Mouse (Mus musculus): ENCODE measurements around the gene Erc1. TPM values are rescaled to one million over a fixed set of nuclear protein-coding genes. Genes with fewer than 3 reads are reported as not detected.
"Not testable (repeated sequence)": the region's sequence is repeated elsewhere in the genome, so short reads cannot be mapped to it uniquely, and the experiment has no call there.

Erc1 gene
- polyA plus RNA-seq, 1 experiment from 2014 or later = 18.7 TPM

DNA sequence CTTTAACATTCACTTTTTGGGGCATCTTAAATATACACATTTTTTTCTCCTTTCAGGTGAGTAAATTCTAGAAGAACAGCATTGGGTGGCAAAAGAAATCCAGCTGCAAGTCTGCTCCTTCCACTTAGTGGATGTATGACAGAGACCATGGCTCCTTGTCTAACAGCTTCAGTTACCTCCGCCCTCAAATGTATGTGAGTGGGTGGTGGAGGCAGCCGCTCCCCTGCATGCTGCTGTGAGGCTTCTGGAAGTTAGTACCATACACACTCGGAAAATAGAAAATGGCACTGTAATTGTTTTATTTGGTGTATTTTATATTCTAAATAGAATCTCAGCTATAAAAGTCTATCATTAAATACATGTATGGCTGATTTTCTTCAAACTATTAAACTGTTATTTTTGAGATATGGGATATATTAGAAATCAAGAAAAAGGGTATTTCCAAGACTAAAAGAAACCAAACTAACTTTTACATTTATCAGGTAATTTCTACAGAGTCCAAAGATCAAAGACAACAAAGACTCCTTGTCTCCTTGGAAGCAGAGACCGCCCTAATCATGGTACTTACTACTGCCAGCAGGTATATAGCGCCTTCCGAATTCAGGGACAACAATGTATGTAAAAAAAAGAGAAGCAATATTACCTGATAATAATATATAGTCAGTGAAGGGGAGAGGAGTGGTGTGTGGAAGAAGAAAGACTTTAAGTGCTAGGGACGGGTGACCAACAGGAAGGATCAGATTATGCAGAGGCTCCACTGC, 190.4 kb downstream of the Erc1 start:
- Histone ChIP-seq H3K36me3 (0 out of 2 replicates have a peak, but pooled peaks cover 5% of the 10 kb centered on the region), H3K9me3 (replicated peaks) (no peaks in the 10 kb centered on the region), H3K4me2 (no peak overlapping the region), H3K4me3 (no peak overlapping the region), H3K4me1 (replicated peaks) (peaks cover 17% of the 10 kb centered on the region), H3K27me3 (replicated peaks) (no peaks in the 10 kb centered on the region), H3K27ac (ENCODE audit: poor library complexity, severe bottlenecking) (no peak overlapping the region), H3K9ac (no peak overlapping the region)
- 85% methylated on average over 7 of the region's 7 CpGs for WGBS
- ATAC-seq (ENCODE audit: insufficient number of reproducible peaks, low FRiP score) = no peak

DNA sequence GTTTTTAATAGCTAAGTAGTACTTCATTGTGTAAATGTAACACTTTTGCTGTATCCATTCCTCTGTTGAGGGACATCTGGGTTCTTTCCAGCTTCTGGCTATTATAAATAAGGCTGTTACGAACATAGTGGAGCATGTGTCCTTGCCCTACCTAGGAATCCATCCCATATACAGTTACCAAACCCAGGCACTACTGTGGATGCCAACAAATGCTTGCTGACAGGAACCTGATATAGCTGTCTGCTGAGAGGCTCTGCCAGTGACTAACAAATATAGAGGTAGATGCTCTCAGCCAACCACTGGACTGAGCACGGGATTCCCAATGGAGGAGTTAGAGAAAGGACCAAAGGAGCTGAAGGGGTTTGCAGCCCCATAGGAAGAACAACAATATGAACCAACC, 193.2 kb downstream of the Erc1 start:
- H3K27me3 ChIP-seq (replicated peaks); H3K4me2 ChIP-seq; H3K4me1 ChIP-seq (replicated peaks); H3K9me3 ChIP-seq (replicated peaks); H3K4me3 ChIP-seq; H3K9ac ChIP-seq; ATAC-seq (ENCODE audit: insufficient number of reproducible peaks, low FRiP score); H3K27ac ChIP-seq (ENCODE audit: poor library complexity, severe bottlenecking); H3K36me3 ChIP-seq: not testable (repeated sequence)
- WGBS = 62% methylated on average over 2 of the region's 2 CpGs

DNA sequence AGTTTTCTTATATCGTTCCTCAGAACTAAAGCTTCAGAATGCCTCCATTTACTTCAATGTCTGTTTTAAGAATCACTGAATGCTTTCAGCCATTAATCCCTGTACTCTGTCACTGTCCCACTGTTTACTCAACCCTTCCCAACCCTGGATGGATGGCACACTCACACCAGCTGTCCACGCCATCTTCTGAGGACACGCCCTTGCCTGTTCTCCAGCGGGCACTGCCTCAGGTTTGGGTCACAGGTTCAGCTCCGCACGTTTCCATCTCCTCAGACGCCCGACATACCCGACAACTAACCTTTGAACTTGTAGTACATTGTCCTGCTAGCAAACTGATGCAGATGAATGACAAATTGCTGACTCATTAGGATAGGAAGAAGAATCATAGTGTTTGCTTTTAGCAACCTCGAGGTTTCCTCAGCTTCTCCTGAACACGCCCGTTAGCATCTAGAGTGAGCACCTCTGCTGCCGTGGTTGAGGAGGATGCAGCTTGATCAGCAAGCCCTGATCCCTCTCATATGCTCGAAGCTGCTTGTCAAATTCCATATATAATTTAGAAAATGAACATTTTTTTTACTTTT, 204.0 kb downstream of the Erc1 start:
- no peaks in the 10 kb centered on the region for H3K27me3 ChIP-seq (replicated peaks)
- 71% methylated on average over 14 of the region's 14 CpGs for WGBS
- H3K4me3 ChIP-seq = no peak overlapping the region
- H3K9ac ChIP-seq = no peak overlapping the region
- H3K9me3 ChIP-seq (replicated peaks) = no peaks in the 10 kb centered on the region
- H3K27ac ChIP-seq (ENCODE audit: poor library complexity, severe bottlenecking) = no peak overlapping the region
- no peak overlapping the region for H3K4me2 ChIP-seq
- no peaks in the 10 kb centered on the region for H3K36me3 ChIP-seq
- no peak for ATAC-seq (ENCODE audit: insufficient number of reproducible peaks, low FRiP score)
- peaks cover 21% of the 10 kb centered on the region for H3K4me1 ChIP-seq (replicated peaks)

DNA sequence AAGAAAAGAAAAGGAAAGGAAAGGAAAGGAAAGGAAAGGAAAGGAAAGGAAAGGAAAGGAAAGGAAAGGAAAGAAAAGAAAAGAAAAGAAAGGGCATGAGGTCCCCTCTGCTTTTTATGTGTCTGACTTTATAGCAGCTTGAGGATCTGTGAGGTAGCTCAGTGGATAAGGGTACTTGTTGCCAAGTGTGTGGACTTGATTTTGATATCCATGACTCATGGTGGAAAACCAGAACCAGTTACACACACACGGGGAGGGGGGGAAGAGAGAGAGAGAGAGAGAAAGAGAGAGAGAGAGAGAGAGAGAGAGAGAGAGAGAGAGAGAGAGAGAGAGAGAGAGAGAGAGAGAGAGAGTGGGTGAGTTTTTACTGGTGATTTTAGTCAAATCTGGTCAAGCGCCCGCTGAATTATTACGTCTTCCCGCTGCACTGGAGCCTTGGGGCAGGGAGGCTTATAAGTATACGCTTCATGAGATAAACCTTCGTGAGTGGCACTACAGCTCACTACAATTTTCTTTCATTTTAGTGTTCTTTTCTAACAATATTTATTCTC, 204.7 kb downstream of the Erc1 start:
- no peak for ATAC-seq (ENCODE audit: insufficient number of reproducible peaks, low FRiP score)
- no peaks in the 10 kb centered on the region for H3K36me3 ChIP-seq
- H3K4me3 ChIP-seq = no peak overlapping the region
- no peaks in the 10 kb centered on the region for H3K9me3 ChIP-seq (replicated peaks)
- H3K4me1 ChIP-seq (replicated peaks) = peaks cover 21% of the 10 kb centered on the region
- no peaks in the 10 kb centered on the region for H3K27me3 ChIP-seq (replicated peaks)
- no peak overlapping the region for H3K4me2 ChIP-seq
- H3K27ac ChIP-seq (ENCODE audit: poor library complexity, severe bottlenecking) = no peak overlapping the region
- no peak overlapping the region for H3K9ac ChIP-seq
- WGBS = 87% methylated on average over 7 of the region's 7 CpGs

DNA sequence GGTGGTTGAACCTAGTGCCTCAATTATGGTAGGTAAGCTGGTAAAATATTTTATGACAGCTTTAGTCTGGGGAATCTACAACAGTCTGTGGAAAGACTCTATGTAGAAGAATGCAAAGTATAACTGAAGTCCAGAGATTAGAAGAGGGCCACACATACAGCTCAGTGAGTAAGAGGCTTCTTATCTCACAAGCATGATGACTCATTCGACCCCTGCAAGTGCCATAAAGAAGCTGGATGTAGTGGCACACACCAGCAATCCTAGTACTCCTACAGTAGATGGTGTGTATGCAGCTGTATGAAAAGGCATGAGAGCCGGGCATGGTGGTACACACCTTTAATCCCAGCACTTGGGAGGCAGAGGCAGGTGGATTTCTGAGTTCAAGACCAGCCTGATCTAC, 205.2 kb downstream of the Erc1 start:
- peak overlapping the region; percentile 54 for H3K27ac ChIP-seq (ENCODE audit: poor library complexity, severe bottlenecking)
- peaks cover 21% of the 10 kb centered on the region for H3K4me1 ChIP-seq (replicated peaks)
- H3K9ac ChIP-seq = no peak overlapping the region
- H3K4me3 ChIP-seq = no peak overlapping the region
- H3K9me3 ChIP-seq (replicated peaks) = no peaks in the 10 kb centered on the region
- H3K4me2 ChIP-seq = no peak overlapping the region
- ATAC-seq (ENCODE audit: insufficient number of reproducible peaks, low FRiP score) = no peak
- no peaks in the 10 kb centered on the region for H3K27me3 ChIP-seq (replicated peaks)
- no peaks in the 10 kb centered on the region for H3K36me3 ChIP-seq
- WGBS = 28% methylated on average over 2 of the region's 2 CpGs

DNA sequence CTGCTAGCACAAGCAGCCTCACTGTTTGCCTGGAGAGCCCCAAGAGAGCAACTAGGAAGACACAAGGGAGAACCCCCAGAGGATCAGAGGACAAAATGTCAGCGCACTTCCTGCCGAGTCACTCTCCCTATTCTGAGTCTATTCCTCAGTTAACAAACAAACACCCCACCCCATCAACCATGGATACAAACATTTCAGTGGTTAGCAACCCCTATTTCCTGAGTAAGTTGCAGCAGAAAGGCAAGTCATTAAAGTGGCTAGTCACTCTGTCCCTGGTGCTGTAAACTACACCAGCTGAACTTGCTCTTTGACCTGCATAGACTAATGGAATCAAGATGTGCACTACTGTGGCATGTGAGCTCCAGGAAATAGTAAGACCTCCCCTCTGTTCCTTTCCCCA, 212.3 kb downstream of the Erc1 start:
- H3K36me3 ChIP-seq = no peaks in the 10 kb centered on the region
- no peak overlapping the region for H3K27ac ChIP-seq (ENCODE audit: poor library complexity, severe bottlenecking)
- no peak overlapping the region for H3K9ac ChIP-seq
- no peak overlapping the region for H3K4me2 ChIP-seq
- H3K4me3 ChIP-seq = no peak overlapping the region
- no peaks in the 10 kb centered on the region for H3K4me1 ChIP-seq (replicated peaks)
- WGBS = 52% methylated on average over 2 of the region's 2 CpGs
- no peaks in the 10 kb centered on the region for H3K9me3 ChIP-seq (replicated peaks)
- no peak for ATAC-seq (ENCODE audit: insufficient number of reproducible peaks, low FRiP score)
- no peaks in the 10 kb centered on the region for H3K27me3 ChIP-seq (replicated peaks)

DNA sequence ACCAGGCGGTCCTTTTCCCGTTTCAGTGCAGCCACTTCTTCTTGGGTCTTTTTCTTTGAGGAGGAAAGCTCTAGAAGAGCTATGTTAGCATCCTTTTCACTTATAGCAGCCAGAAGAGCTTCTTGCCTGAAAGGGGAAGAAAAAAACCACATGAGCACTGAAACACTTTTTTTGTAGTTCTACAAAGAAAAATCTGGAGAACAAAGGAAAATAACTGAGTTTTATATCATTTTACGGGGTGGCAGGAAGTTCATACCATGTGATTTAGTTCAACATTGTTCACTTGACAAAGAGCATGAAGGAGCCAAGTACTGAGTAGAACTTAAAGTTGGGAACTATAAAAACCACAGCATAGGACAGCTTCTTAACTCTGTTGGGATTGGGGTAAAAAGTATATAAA, 217.3 kb downstream of the Erc1 start:
- Histone ChIP-seq H3K4me1 (replicated peaks) (no peaks in the 10 kb centered on the region), H3K4me2 (no peak overlapping the region), H3K9ac (no peak overlapping the region), H3K36me3 (peaks cover 16% of the 10 kb centered on the region), H3K27ac (ENCODE audit: poor library complexity, severe bottlenecking) (no peak overlapping the region), H3K9me3 (replicated peaks) (no peaks in the 10 kb centered on the region), H3K4me3 (no peak overlapping the region), H3K27me3 (replicated peaks) (no peaks in the 10 kb centered on the region)
- no peak for ATAC-seq (ENCODE audit: insufficient number of reproducible peaks, low FRiP score)
- WGBS = 88% methylated on average over 3 of the region's 3 CpGs

GRCm38 (mm10) chr6:119601379-119601778, 246.6 kb downstream of the Erc1 start:
- Histone ChIP-seq H3K27me3 (replicated peaks) (no peaks in the 10 kb centered on the region), H3K36me3 (no peaks in the 10 kb centered on the region), H3K4me3 (no peak overlapping the region), H3K27ac (ENCODE audit: poor library complexity, severe bottlenecking) (peak overlapping the region; percentile 26; the same call in 1 of the 2 replicates), H3K4me1 (replicated peaks) (peaks cover 19% of the 10 kb centered on the region), H3K9ac (no peak overlapping the region), H3K4me2 (no peak overlapping the region), H3K9me3 (replicated peaks) (no peaks in the 10 kb centered on the region)
- no peak for ATAC-seq (ENCODE audit: insufficient number of reproducible peaks, low FRiP score)
- WGBS = 68% methylated on average over 2 of the region's 2 CpGs

- Histone ChIP-seq H3K27me3 (replicated peaks) (no peaks in the 10 kb centered on the region), H3K4me1 (replicated peaks) (peaks cover 11% of the 10 kb centered on the region), H3K27ac (ENCODE audit: poor library complexity, severe bottlenecking) (no peak overlapping the region), H3K9ac (no peak overlapping the region), H3K9me3 (replicated peaks) (no peaks in the 10 kb centered on the region), H3K4me3 (no peak overlapping the region), H3K36me3 (peaks cover 6% of the 10 kb centered on the region), H3K4me2 (no peak overlapping the region)
- WGBS = 85% methylated on average over 4 of the region's 4 CpGs
- ATAC-seq (ENCODE audit: insufficient number of reproducible peaks, low FRiP score) = no peak
These were observed 252.5 kb downstream of the Erc1 start for GRCm38 (mm10) chr6:119595440-119595839.

GRCm38 (mm10) chr6:119590872-119591271, 257.1 kb downstream of the Erc1 start:
- no peak overlapping the region for H3K27ac ChIP-seq (ENCODE audit: poor library complexity, severe bottlenecking)
- no peaks in the 10 kb centered on the region for H3K27me3 ChIP-seq (replicated peaks)
- H3K4me1 ChIP-seq (replicated peaks) = peaks cover 48% of the 10 kb centered on the region
- no peaks in the 10 kb centered on the region for H3K9me3 ChIP-seq (replicated peaks)
- H3K4me3 ChIP-seq = no peak overlapping the region
- no peak overlapping the region for H3K4me2 ChIP-seq
- H3K36me3 ChIP-seq = peaks cover 6% of the 10 kb centered on the region
- H3K9ac ChIP-seq = no peak overlapping the region
- no peak for ATAC-seq (ENCODE audit: insufficient number of reproducible peaks, low FRiP score)
- 80% methylated on average over 2 of the region's 2 CpGs for WGBS

GRCm38 (mm10) chr6:119587897-119588296, 260.1 kb downstream of the Erc1 start:
- H3K4me2 ChIP-seq = no peak overlapping the region
- no peak overlapping the region for H3K27ac ChIP-seq (ENCODE audit: poor library complexity, severe bottlenecking)

More at GRCm38 (mm10) chr6:119587897-119588296, 260.1 kb downstream of the Erc1 start:
- H3K36me3 ChIP-seq = no peaks in the 10 kb centered on the region
- WGBS = 69% methylated on average over 2 of the region's 2 CpGs
- H3K9ac ChIP-seq = no peak overlapping the region
- no peaks in the 10 kb centered on the region for H3K9me3 ChIP-seq (replicated peaks)
- no peak overlapping the region for H3K4me3 ChIP-seq
- H3K4me1 ChIP-seq (replicated peaks) = peaks cover 77% of the 10 kb centered on the region
- H3K27me3 ChIP-seq (replicated peaks) = no peaks in the 10 kb centered on the region
- no peak for ATAC-seq (ENCODE audit: insufficient number of reproducible peaks, low FRiP score)
